Mouse (Mus musculus) ES-E14 (cell line): Measurements from ENCODE around the gene Tmem119. TPM values are rescaled to one million over a fixed set of nuclear protein-coding genes. Genes with fewer than 3 reads are reported as not detected.
"Not testable (repeated sequence)": the region's sequence is repeated elsewhere in the genome, so short reads cannot be mapped to it uniquely, and the experiment has no call there.

ENCODE experiments used
- DNase-seq: peaks from one replicate; pipeline ENCODE4 v3.0.0-alpha.2; 2013; ENCODE audit warnings: low read depth, low spot score
- H3K27ac ChIP-seq: 2 replicates; pipeline ENCODE4 v1.5.1; 2012; ENCODE audit warnings: low read depth, mild to moderate bottlenecking, low read length, moderate library complexity, mixed read lengths; ENCODE audit not compliant: poor library complexity, insufficient read depth, severe bottlenecking
- H3K36me3 ChIP-seq: 2 replicates; pipeline ENCODE4 v1.6.1; 2012; ENCODE audit warnings: mild to moderate bottlenecking, low read length, moderate library complexity, mixed read lengths; ENCODE audit not compliant: control insufficient read depth, poor library complexity, insufficient read depth, severe bottlenecking
- H3K4me1 ChIP-seq, 2 experiments: fragments of 150-350 bp in 1 of 2; sonication (generic) in 1 of 2; 2 replicates each; pipeline ENCODE4 v1.6.1; 2012; ENCODE audit warnings: low read length in 2 of 2, mild to moderate bottlenecking in 1 of 2, mixed read lengths in 1 of 2; ENCODE audit not compliant: control insufficient read depth in 2 of 2, insufficient read depth in 2 of 2, poor library complexity in 1 of 2
- H3K4me3 ChIP-seq, 2 experiments: fragments of 150-350 bp in 1 of 2; sonication (generic) in 1 of 2; 2 replicates each; pipeline ENCODE4 v1.5.1; 2012; ENCODE audit warnings: low read length in 2 of 2, low read depth in 1 of 2, mild to moderate bottlenecking in 1 of 2, mixed read lengths in 1 of 2; ENCODE audit not compliant: insufficient read depth in 1 of 2, poor library complexity in 1 of 2, severe bottlenecking in 1 of 2
- H3K9ac ChIP-seq: 2 replicates; pipeline ENCODE4 v1.6.1; 2012; ENCODE audit warnings: low read depth, mild to moderate bottlenecking, low read length, mixed read lengths; ENCODE audit not compliant: poor library complexity, insufficient read depth, severe bottlenecking
- H3K9me3 ChIP-seq: fragments of 150-350 bp; sonication (generic); 2 replicates; pipeline ENCODE4 v1.6.1; 2012; ENCODE audit warnings: low read depth, mild to moderate bottlenecking, low read length; ENCODE audit not compliant: control insufficient read depth, insufficient read depth
- CHD2 ChIP-seq: IDR thresholded peaks from 2 replicates; pipeline ENCODE4 v1.6.1; 2014; ENCODE audit warnings: mild to moderate bottlenecking, low read depth, low read length, inconsistent platforms
- HCFC1 ChIP-seq: IDR thresholded peaks from 2 replicates; pipeline ENCODE4 v1.6.1; 2012; ENCODE audit warnings: low read length, inconsistent platforms, borderline replicate concordance; ENCODE audit not compliant: insufficient read depth
- MAFK ChIP-seq: IDR thresholded peaks from 2 replicates; pipeline ENCODE4 v1.6.1; 2014; ENCODE audit warnings: mild to moderate bottlenecking, low read depth, low read length, inconsistent platforms; ENCODE audit not compliant: insufficient read depth
- ZC3H11A ChIP-seq: IDR thresholded peaks from 2 replicates; pipeline ENCODE4 v1.6.1; 2012; ENCODE audit warnings: low read depth, mild to moderate bottlenecking, inconsistent platforms, low read length, borderline replicate concordance
- ZNF384 ChIP-seq: IDR thresholded peaks from 2 replicates; pipeline ENCODE4 v1.6.1; 2012; ENCODE audit warnings: low read depth, low read length, inconsistent platforms
- in situ Hi-C, 2 experiments: fragments of 600-800 bp; cut with MboI; formaldehyde crosslinking; loops; one replicate each; pipeline ENCODE4 v1.15.1; 2025; ENCODE audit warnings: low sequenced_read_pairs in 2 of 2, inconsistent platforms in 1 of 2; ENCODE audit not compliant: unreplicated experiment in 2 of 2
- total RNA-seq: library from RNA; depleted of rRNA; stranded (reverse); fragments of 300-350 nt; gene quantifications from 2 replicates; pipeline ENCODE4 v1.2.3, GENCODE M21; 2012

The Tmem119 gene
- total RNA-seq, 1 experiment, result 7.1 TPM

- no peak for TF ChIP-seq CHD2
- no peak for TF ChIP-seq ZC3H11A
- TF ChIP-seq MAFK, result no peak
- Histone ChIP-seq H3K9me3 (no peaks in the 10 kb centered on the region), H3K4me1 (peaks cover 0 to 10% of the 10 kb centered on the region in 2 experiments; a peak in 1 of 4 replicates), H3K9ac (no peak overlapping the region), H3K4me3 (no peak overlapping the region), H3K27ac (no peak overlapping the region), H3K36me3 (no peaks in the 10 kb centered on the region)
- DNase-seq, result no peak
- in situ Hi-C loops, result no loop called here
These were observed 11.7 kb downstream of the Tmem119 start for GRCm38 (mm10) chr5:113788645-113789044.

- Histone ChIP-seq H3K27ac (no peak overlapping the region), H3K36me3 (no peaks in the 10 kb centered on the region), H3K9ac (no peak overlapping the region), H3K9me3 (no peaks in the 10 kb centered on the region), H3K4me1 (peaks cover 0 to 10% of the 10 kb centered on the region in 2 experiments; a peak in 1 of 4 replicates), H3K4me3 (no peak overlapping the region)
- in situ Hi-C loops, result no loop called here
- DNase-seq, result no peak
- TF ChIP-seq ZC3H11A (no peak), ZNF384 (no peak), MAFK (no peak), CHD2 (no peak), HCFC1 (no peak)
These were observed 13.3 kb downstream of the Tmem119 start for GRCm38 (mm10) chr5:113786985-113787384.

GRCm38 (mm10) chr5:113784104-113784503 is 16.2 kb downstream of the Tmem119 start:
- in situ Hi-C loops, H3K4me3 ChIP-seq, H3K36me3 ChIP-seq, H3K9ac ChIP-seq, DNase-seq, H3K9me3 ChIP-seq, H3K4me1 ChIP-seq, H3K27ac ChIP-seq: not testable (repeated sequence)

GRCm38 (mm10) chr5:113783581-113784001 is 16.7 kb downstream of the Tmem119 start:
- peaks cover 0 to 1% of the 10 kb centered on the region in 2 experiments; a peak in 1 of 4 replicates for H3K4me1 ChIP-seq
- no peak overlapping the region; a peak in 1 of 4 replicates for H3K4me3 ChIP-seq
- no peak for DNase-seq
- in situ Hi-C loops, result no loop called here
- H3K9ac ChIP-seq, result no peak overlapping the region
- TF ChIP-seq MAFK (peak; percentile 83), ZC3H11A (no peak)
- H3K9me3 ChIP-seq, result no peaks in the 10 kb centered on the region
- no peak overlapping the region for H3K27ac ChIP-seq
- no peaks in the 10 kb centered on the region for H3K36me3 ChIP-seq

- DNase-seq, result no peak
- no peaks in the 10 kb centered on the region for H3K4me1 ChIP-seq
- H3K9ac ChIP-seq, result no peak overlapping the region
- H3K27ac ChIP-seq, result no peak overlapping the region
- TF ChIP-seq ZC3H11A (no peak), HCFC1 (no peak), CHD2 (no peak), MAFK (no peak), ZNF384 (no peak)
- no peaks in the 10 kb centered on the region for H3K36me3 ChIP-seq
- in situ Hi-C loops, result no loop called here
- no peaks in the 10 kb centered on the region for H3K9me3 ChIP-seq
- H3K4me3 ChIP-seq, result no peak overlapping the region
These were observed 17.7 kb downstream of the Tmem119 start for GRCm38 (mm10) chr5:113782624-113783023.
